Mouse (Mus musculus): ENCODE measurements at regions not wholly inside any gene's neighbourhood (a gene's known extent, or its start where the extent isn't known, plus 50 kb on each side); places are given as distances from the start of the nearest gene placed in this dataset.

GRCm38 (mm10) chr13:53783492-53783891 lies 272.0 kb downstream of the Drd1 start:
- DNase-seq, result peak; percentile 53 to 82

GRCm38 (mm10) chr13:53779150-53779549 lies 276.4 kb downstream of the Drd1 start:
- peak in 1 of 2 experiments; percentile 33 for DNase-seq

GRCm38 (mm10) chr13:53776421-53776820 lies 279.1 kb downstream of the Drd1 start:
- no peak for DNase-seq

- DNase-seq, result peak; percentile 59 to 69
Measured at GRCm38 (mm10) chr13:53775687-53776086, 279.8 kb downstream of the Drd1 start.

GRCm38 (mm10) chr13:53764613-53765243 lies 290.8 kb downstream of the Drd1 start:
- peak; percentile 53 to 59 for DNase-seq

GRCm38 (mm10) chr13:53757576-53758237 lies 284.8 kb upstream of the Msx2 start:
- no peak for DNase-seq

- DNase-seq, result no peak
Measured at GRCm38 (mm10) chr13:53756970-53757530, 284.2 kb upstream of the Msx2 start.

GRCm38 (mm10) chr13:53755046-53755615 lies 282.3 kb upstream of the Msx2 start:
- DNase-seq, result no peak

- no peak for DNase-seq
Measured at GRCm38 (mm10) chr13:53753049-53753448, 280.2 kb upstream of the Msx2 start.

GRCm38 (mm10) chr13:53740981-53741380 lies 268.1 kb upstream of the Msx2 start:
- no peak for DNase-seq

GRCm38 (mm10) chr13:53739127-53739526 lies 266.3 kb upstream of the Msx2 start:
- no peak for DNase-seq

GRCm38 (mm10) chr13:53734944-53735343 lies 262.1 kb upstream of the Msx2 start:
- DNase-seq, result no peak

GRCm38 (mm10) chr13:53730259-53730902 lies 257.5 kb upstream of the Msx2 start:
- DNase-seq, result no peak

GRCm38 (mm10) chr13:53729848-53730247 lies 257.0 kb upstream of the Msx2 start:
- no peak for DNase-seq

- no peak for DNase-seq
Measured at GRCm38 (mm10) chr13:53726031-53726430, 253.2 kb upstream of the Msx2 start.

GRCm38 (mm10) chr13:53722881-53723280 lies 250.0 kb upstream of the Msx2 start:
- DNase-seq, result no peak

GRCm38 (mm10) chr13:53721038-53721463 lies 248.2 kb upstream of the Msx2 start:
- DNase-seq, result peak in 1 of 2 experiments; percentile 3

GRCm38 (mm10) chr13:53717582-53717981 lies 244.7 kb upstream of the Msx2 start:
- no peak for DNase-seq

- DNase-seq, result no peak
Measured at GRCm38 (mm10) chr13:53717086-53717485, 244.2 kb upstream of the Msx2 start.

- DNase-seq, result no peak
Measured at GRCm38 (mm10) chr13:53709062-53709461, 236.2 kb upstream of the Msx2 start.

GRCm38 (mm10) chr13:53707548-53707947 lies 234.7 kb upstream of the Msx2 start:
- DNase-seq, result no peak

GRCm38 (mm10) chr13:53704104-53704503 lies 231.2 kb upstream of the Msx2 start:
- no peak for DNase-seq

GRCm38 (mm10) chr13:53700236-53700635 lies 227.4 kb upstream of the Msx2 start:
- no peak for DNase-seq
